Mouse (Mus musculus): ENCODE results near the gene Ptprm. TPM values are rescaled to one million over a fixed set of nuclear protein-coding genes. Genes with fewer than 3 reads are reported as not detected.

Ptprm gene
- polyA plus RNA-seq, 1 experiment from 2014 or later: 1.6 TPM

DNA sequence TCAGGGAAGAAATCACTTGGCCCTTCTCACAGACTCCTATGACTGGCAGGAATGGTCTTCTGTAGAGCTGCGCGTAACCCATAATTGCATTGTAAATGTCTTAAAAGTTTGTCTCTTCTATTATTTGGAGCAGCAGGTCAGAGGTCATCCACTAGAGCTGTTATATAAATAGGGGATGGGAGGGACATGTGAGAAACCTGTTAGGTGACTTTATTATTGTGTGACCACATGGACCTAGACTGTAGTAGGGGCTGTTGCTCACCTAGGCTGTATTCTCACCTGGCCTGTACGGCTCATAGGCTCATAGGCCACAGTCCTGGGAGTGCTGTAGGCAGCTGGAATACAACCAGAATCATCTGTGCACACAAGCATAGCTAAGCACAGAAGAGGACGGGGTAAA is 645.5 kb downstream of the Ptprm start:
- ATAC-seq (ENCODE audit: low read depth): no peak
- Histone ChIP-seq H3K4me2 (ENCODE audit: low read depth, low read length) (no peak overlapping the region), H3K36me3 (ENCODE audit: control insufficient read depth, insufficient read depth) (no peaks in the 10 kb centered on the region), H3K9me3 (replicated peaks; ENCODE audit: control insufficient read depth, low read length) (no peaks in the 10 kb centered on the region), H3K4me3 (ENCODE audit: low read depth, low read length) (no peak overlapping the region), H3K27me3 (ENCODE audit: control insufficient read depth, insufficient read depth, low read depth, low read length) (no peaks in the 10 kb centered on the region), H3K27ac (ENCODE audit: low read length) (no peak overlapping the region), H3K4me1 (ENCODE audit: control insufficient read depth, low read depth, low read length) (no peaks in the 10 kb centered on the region), H3K9ac (ENCODE audit: low read depth, low read length) (no peak overlapping the region)
- WGBS (ENCODE audit: insufficient replicate concordance): 70% methylated on average over 4 of the region's 4 CpGs

GRCm38 (mm10) chr17:66707684-66708083 is 646.6 kb downstream of the Ptprm start:
- Histone ChIP-seq H3K27me3 (ENCODE audit: control insufficient read depth, insufficient read depth, low read depth, low read length) (no peaks in the 10 kb centered on the region), H3K4me3 (ENCODE audit: low read depth, low read length) (no peak overlapping the region), H3K4me1 (ENCODE audit: control insufficient read depth, low read depth, low read length) (no peaks in the 10 kb centered on the region), H3K27ac (ENCODE audit: low read length) (no peak overlapping the region), H3K36me3 (ENCODE audit: control insufficient read depth, insufficient read depth) (no peaks in the 10 kb centered on the region), H3K9me3 (replicated peaks; ENCODE audit: control insufficient read depth, low read length) (no peaks in the 10 kb centered on the region), H3K4me2 (ENCODE audit: low read depth, low read length) (no peak overlapping the region), H3K9ac (ENCODE audit: low read depth, low read length) (no peak overlapping the region)
- WGBS (ENCODE audit: insufficient replicate concordance): 36% methylated on average over 8 of the region's 8 CpGs
- peak; percentile 30 for ATAC-seq (ENCODE audit: low read depth)

GRCm38 (mm10) chr17:66701358-66702184 is 652.7 kb downstream of the Ptprm start:
- WGBS (ENCODE audit: insufficient replicate concordance): 42% methylated on average over 11 of the region's 11 CpGs
- no peaks in the 10 kb centered on the region for H3K9me3 ChIP-seq (replicated peaks; ENCODE audit: control insufficient read depth, low read length)
- no peak for ATAC-seq (ENCODE audit: low read depth)
- no peaks in the 10 kb centered on the region for H3K27me3 ChIP-seq (ENCODE audit: control insufficient read depth, insufficient read depth, low read depth, low read length)
- H3K9ac ChIP-seq (ENCODE audit: low read depth, low read length): no peak overlapping the region
- no peak overlapping the region for H3K4me3 ChIP-seq (ENCODE audit: low read depth, low read length)
- H3K27ac ChIP-seq (ENCODE audit: low read length): no peak overlapping the region
- no peaks in the 10 kb centered on the region for H3K4me1 ChIP-seq (ENCODE audit: control insufficient read depth, low read depth, low read length)
- H3K36me3 ChIP-seq (ENCODE audit: control insufficient read depth, insufficient read depth): no peaks in the 10 kb centered on the region
- no peak overlapping the region for H3K4me2 ChIP-seq (ENCODE audit: low read depth, low read length)

DNA sequence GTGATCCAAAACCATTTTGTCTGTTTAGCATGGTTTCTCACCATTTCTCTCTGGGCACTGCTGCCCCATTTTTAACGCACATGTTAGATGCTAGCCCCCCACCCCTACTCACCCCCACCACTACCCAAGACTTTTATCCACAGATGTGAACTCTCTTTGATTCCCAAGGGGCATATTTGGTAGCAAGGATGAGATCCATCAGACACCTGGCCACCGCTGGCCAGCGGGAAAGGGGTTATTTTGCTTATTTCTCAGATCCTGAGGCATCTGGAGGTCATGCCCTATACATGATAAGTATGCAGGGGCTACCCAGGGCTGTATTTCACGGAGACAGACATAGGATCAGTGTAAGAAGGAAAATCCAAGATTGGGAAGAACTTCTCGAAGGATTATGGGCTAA is 654.4 kb downstream of the Ptprm start:
- Histone ChIP-seq H3K9ac (ENCODE audit: low read depth, low read length) (no peak overlapping the region), H3K27ac (ENCODE audit: low read length) (no peak overlapping the region), H3K27me3 (ENCODE audit: control insufficient read depth, insufficient read depth, low read depth, low read length) (no peaks in the 10 kb centered on the region), H3K4me1 (ENCODE audit: control insufficient read depth, low read depth, low read length) (no peaks in the 10 kb centered on the region), H3K9me3 (replicated peaks; ENCODE audit: control insufficient read depth, low read length) (no peaks in the 10 kb centered on the region), H3K4me2 (ENCODE audit: low read depth, low read length) (no peak overlapping the region), H3K4me3 (ENCODE audit: low read depth, low read length) (no peak overlapping the region), H3K36me3 (ENCODE audit: control insufficient read depth, insufficient read depth) (no peaks in the 10 kb centered on the region)
- ATAC-seq (ENCODE audit: low read depth): no peak
- WGBS (ENCODE audit: insufficient replicate concordance): 59% methylated on average over 5 of the region's 5 CpGs

DNA sequence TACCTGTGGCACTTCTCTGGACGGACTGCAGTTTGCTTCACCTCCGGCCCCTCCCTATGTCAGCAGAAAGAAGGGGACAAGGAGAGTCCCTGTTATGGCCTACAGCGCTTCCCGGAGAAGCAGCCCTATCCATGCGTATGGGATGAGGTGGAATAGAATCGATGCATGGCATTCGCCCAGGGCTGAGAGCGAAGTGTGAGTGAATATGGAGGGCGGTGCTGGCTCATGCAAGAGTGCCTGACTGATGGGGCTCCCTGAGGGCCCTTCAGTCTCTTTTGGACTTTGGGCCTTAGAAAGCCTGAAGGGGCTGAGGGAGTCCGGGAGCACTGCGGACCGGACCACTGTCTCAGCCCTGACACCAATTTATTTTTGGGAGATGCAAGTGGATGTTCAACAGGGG is 656.6 kb downstream of the Ptprm start:
- Histone ChIP-seq H3K27ac (ENCODE audit: low read length) (no peak overlapping the region), H3K27me3 (ENCODE audit: control insufficient read depth, insufficient read depth, low read depth, low read length) (no peaks in the 10 kb centered on the region), H3K4me2 (ENCODE audit: low read depth, low read length) (no peak overlapping the region), H3K36me3 (ENCODE audit: control insufficient read depth, insufficient read depth) (no peaks in the 10 kb centered on the region), H3K9ac (ENCODE audit: low read depth, low read length) (no peak overlapping the region), H3K4me1 (ENCODE audit: control insufficient read depth, low read depth, low read length) (no peaks in the 10 kb centered on the region), H3K9me3 (replicated peaks; ENCODE audit: control insufficient read depth, low read length) (no peaks in the 10 kb centered on the region), H3K4me3 (ENCODE audit: low read depth, low read length) (no peak overlapping the region)
- 75% methylated on average over 12 of the region's 12 CpGs for WGBS (ENCODE audit: insufficient replicate concordance)
- no peak for ATAC-seq (ENCODE audit: low read depth)

GRCm38 (mm10) chr17:66696531-66697172 is 657.6 kb downstream of the Ptprm start:
- H3K36me3 ChIP-seq (ENCODE audit: control insufficient read depth, insufficient read depth): no peaks in the 10 kb centered on the region
- ATAC-seq (ENCODE audit: low read depth): no peak
- no peak overlapping the region for H3K27ac ChIP-seq (ENCODE audit: low read length)
- H3K4me3 ChIP-seq (ENCODE audit: low read depth, low read length): no peak overlapping the region
- H3K9ac ChIP-seq (ENCODE audit: low read depth, low read length): no peak overlapping the region
- H3K9me3 ChIP-seq (replicated peaks; ENCODE audit: control insufficient read depth, low read length): no peaks in the 10 kb centered on the region
- 44% methylated on average over 10 of the region's 10 CpGs for WGBS (ENCODE audit: insufficient replicate concordance)
- no peaks in the 10 kb centered on the region for H3K4me1 ChIP-seq (ENCODE audit: control insufficient read depth, low read depth, low read length)
- no peak overlapping the region for H3K4me2 ChIP-seq (ENCODE audit: low read depth, low read length)
- H3K27me3 ChIP-seq (ENCODE audit: control insufficient read depth, insufficient read depth, low read depth, low read length): no peaks in the 10 kb centered on the region

GRCm38 (mm10) chr17:66694326-66694725 is 659.9 kb downstream of the Ptprm start:
- Histone ChIP-seq H3K27me3 (ENCODE audit: control insufficient read depth, insufficient read depth, low read depth, low read length) (no peaks in the 10 kb centered on the region), H3K9ac (ENCODE audit: low read depth, low read length) (no peak overlapping the region), H3K4me1 (ENCODE audit: control insufficient read depth, low read depth, low read length) (no peaks in the 10 kb centered on the region), H3K9me3 (replicated peaks; ENCODE audit: control insufficient read depth, low read length) (no peaks in the 10 kb centered on the region), H3K36me3 (ENCODE audit: control insufficient read depth, insufficient read depth) (no peaks in the 10 kb centered on the region), H3K4me3 (ENCODE audit: low read depth, low read length) (no peak overlapping the region), H3K27ac (ENCODE audit: low read length) (no peak overlapping the region), H3K4me2 (ENCODE audit: low read depth, low read length) (no peak overlapping the region)
- ATAC-seq (ENCODE audit: low read depth): no peak
- 42% methylated on average over 4 of the region's 4 CpGs for WGBS (ENCODE audit: insufficient replicate concordance)

GRCm38 (mm10) chr17:66693676-66694304 is 660.5 kb downstream of the Ptprm start:
- H3K36me3 ChIP-seq (ENCODE audit: control insufficient read depth, insufficient read depth): no peaks in the 10 kb centered on the region
- no peak overlapping the region for H3K4me3 ChIP-seq (ENCODE audit: low read depth, low read length)
- H3K27ac ChIP-seq (ENCODE audit: low read length): no peak overlapping the region
- WGBS (ENCODE audit: insufficient replicate concordance): 57% methylated on average over 21 of the region's 21 CpGs
- H3K9me3 ChIP-seq (replicated peaks; ENCODE audit: control insufficient read depth, low read length): no peaks in the 10 kb centered on the region
- no peak overlapping the region for H3K4me2 ChIP-seq (ENCODE audit: low read depth, low read length)
- no peak overlapping the region for H3K9ac ChIP-seq (ENCODE audit: low read depth, low read length)
- no peak for ATAC-seq (ENCODE audit: low read depth)
- no peaks in the 10 kb centered on the region for H3K4me1 ChIP-seq (ENCODE audit: control insufficient read depth, low read depth, low read length)
- H3K27me3 ChIP-seq (ENCODE audit: control insufficient read depth, insufficient read depth, low read depth, low read length): no peaks in the 10 kb centered on the region
